Mouse (Mus musculus): ENCODE results near the gene Igsf3. TPM values are rescaled to one million over a fixed set of nuclear protein-coding genes. Genes with fewer than 3 reads are reported as not detected.

Gene Igsf3
- 76.9 and 80.0 TPM in 2 replicates for polyA plus RNA-seq (2015; fragmentation: Nextera tagmentation; extraction: Ambion mirVana)

DNA sequence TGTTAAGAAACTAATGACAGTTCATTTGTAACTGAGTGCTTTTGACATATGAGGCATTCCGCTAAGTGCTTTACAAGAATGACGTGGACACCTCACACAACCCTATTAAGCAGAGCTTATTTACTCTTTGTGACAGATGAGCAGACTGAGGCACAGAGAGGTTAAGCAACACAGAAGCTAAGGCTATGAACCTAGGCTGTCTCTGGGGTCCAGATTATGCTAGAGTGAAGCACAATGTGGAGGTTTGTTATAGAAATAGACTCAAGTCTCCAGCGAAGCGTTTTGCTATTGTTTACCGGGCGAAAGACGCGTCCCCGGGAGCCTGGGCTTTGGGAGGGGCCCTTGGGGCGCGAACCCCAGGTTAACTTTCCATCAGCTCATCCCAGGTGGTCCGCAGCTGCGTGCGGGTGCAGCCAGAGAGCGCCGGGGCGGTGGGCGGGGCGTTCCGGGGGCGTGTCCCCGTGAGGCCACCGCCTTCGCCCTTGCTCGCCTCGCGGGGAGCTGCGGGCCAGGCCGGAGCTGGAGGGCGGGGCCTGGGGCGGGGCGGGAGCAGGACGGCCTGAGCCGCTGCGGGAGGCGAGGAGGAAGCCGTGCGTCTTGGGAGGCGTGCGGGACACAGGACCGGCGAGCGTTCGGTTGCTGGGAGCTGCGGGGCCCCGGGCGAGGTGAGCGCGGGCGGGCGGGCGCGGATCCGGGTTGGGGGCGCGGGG is at the start of gene Igsf3:
Gene Igsf3 (plus strand): TSS at position 546 of the 710 bp plus-strand sequence.
- Histone ChIP-seq H3K36me3 (no peaks in the 10 kb centered on the region), H3K9ac (peak within 1 kb of the TSS; percentile 93), H3K4me1 (replicated peaks) (peaks cover 38% of the 10 kb centered on the region), H3K4me3 (peak within 1 kb of the TSS; percentile 89), H3K27me3 (no peaks in the 10 kb centered on the region), H3K9me3 (no peaks in the 10 kb centered on the region), H3K27ac (replicated peaks) (peak within 1 kb of the TSS; percentile 82), H3K4me2 (peak within 1 kb of the TSS; percentile 90)
- ATAC-seq (ENCODE audit: low read depth): peak; percentile 84
- 4% methylated on average over 51 of the region's 56 CpGs for WGBS

GRCm38 (mm10) chr3:101327248-101327647 is 49.6 kb upstream of the Igsf3 start:
- H3K27me3 ChIP-seq: no peaks in the 10 kb centered on the region
- no peak overlapping the region for H3K27ac ChIP-seq (replicated peaks)
- no peaks in the 10 kb centered on the region for H3K36me3 ChIP-seq
- no peaks in the 10 kb centered on the region for H3K9me3 ChIP-seq
- H3K4me2 ChIP-seq: no peak overlapping the region
- no peaks in the 10 kb centered on the region for H3K4me1 ChIP-seq (replicated peaks)
- H3K4me3 ChIP-seq: no peak overlapping the region
- 54% methylated on average over 2 of the region's 2 CpGs for WGBS
- no peak overlapping the region for H3K9ac ChIP-seq
- no peak for ATAC-seq (ENCODE audit: low read depth)

- Histone ChIP-seq H3K4me2 (no peak overlapping the region), H3K27ac (replicated peaks) (no peak overlapping the region), H3K4me1 (replicated peaks) (no peaks in the 10 kb centered on the region), H3K27me3 (no peaks in the 10 kb centered on the region), H3K4me3 (no peak overlapping the region), H3K9me3 (no peaks in the 10 kb centered on the region), H3K9ac (no peak overlapping the region), H3K36me3 (no peaks in the 10 kb centered on the region)
- ATAC-seq (ENCODE audit: low read depth): no peak
- WGBS: 89% methylated on average over 7 of the region's 7 CpGs
Measured at GRCm38 (mm10) chr3:101328617-101329016, 48.3 kb upstream of the Igsf3 start.

- peak; percentile 72 for ATAC-seq (ENCODE audit: low read depth)
- Histone ChIP-seq H3K9ac (no peak overlapping the region), H3K27ac (replicated peaks) (peak overlapping the region; percentile 63), H3K27me3 (no peaks in the 10 kb centered on the region), H3K4me3 (no peak overlapping the region), H3K4me2 (no peak overlapping the region), H3K9me3 (no peaks in the 10 kb centered on the region), H3K36me3 (no peaks in the 10 kb centered on the region), H3K4me1 (replicated peaks) (peaks cover 32% of the 10 kb centered on the region)
- 69% methylated on average over 9 of the region's 9 CpGs for WGBS
Measured at GRCm38 (mm10) chr3:101343199-101343924, 33.5 kb upstream of the Igsf3 start.

DNA sequence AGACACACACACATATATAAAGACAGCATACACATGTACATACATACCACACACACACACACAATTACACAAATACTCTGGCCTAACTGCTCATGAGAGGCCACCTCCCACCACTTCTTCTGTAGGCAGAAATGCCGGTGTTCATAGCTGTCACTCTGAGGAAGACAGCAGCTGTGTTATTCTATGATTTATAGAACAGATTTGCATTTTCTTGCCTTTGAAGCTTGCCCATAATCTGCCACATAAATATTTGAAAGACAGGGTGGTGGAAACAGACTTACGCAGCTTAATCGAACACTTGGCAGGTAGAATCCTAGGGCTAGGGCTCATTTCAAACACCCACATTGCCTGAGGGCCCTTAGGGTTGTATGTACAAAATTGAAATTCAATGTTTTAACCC is 32.6 kb upstream of the Igsf3 start:
- Histone ChIP-seq H3K4me1 (replicated peaks) (peaks cover 41% of the 10 kb centered on the region), H3K36me3 (no peaks in the 10 kb centered on the region), H3K27me3 (no peaks in the 10 kb centered on the region), H3K4me2 (no peak overlapping the region), H3K9ac (no peak overlapping the region), H3K4me3 (no peak overlapping the region), H3K9me3 (no peaks in the 10 kb centered on the region), H3K27ac (replicated peaks) (peak overlapping the region; percentile 63)
- WGBS: 47% methylated on average over 3 of the region's 3 CpGs
- no peak for ATAC-seq (ENCODE audit: low read depth)

GRCm38 (mm10) chr3:101345299-101345698 is 31.6 kb upstream of the Igsf3 start:
- H3K27me3 ChIP-seq: no peaks in the 10 kb centered on the region
- H3K9ac ChIP-seq: no peak overlapping the region
- ATAC-seq (ENCODE audit: low read depth): no peak
- H3K4me2 ChIP-seq: no peak overlapping the region
- 64% methylated on average over 6 of the region's 6 CpGs for WGBS
- H3K4me1 ChIP-seq (replicated peaks): peaks cover 48% of the 10 kb centered on the region
- no peaks in the 10 kb centered on the region for H3K9me3 ChIP-seq
- H3K27ac ChIP-seq (replicated peaks): no peak overlapping the region
- H3K4me3 ChIP-seq: no peak overlapping the region
- H3K36me3 ChIP-seq: no peaks in the 10 kb centered on the region

DNA sequence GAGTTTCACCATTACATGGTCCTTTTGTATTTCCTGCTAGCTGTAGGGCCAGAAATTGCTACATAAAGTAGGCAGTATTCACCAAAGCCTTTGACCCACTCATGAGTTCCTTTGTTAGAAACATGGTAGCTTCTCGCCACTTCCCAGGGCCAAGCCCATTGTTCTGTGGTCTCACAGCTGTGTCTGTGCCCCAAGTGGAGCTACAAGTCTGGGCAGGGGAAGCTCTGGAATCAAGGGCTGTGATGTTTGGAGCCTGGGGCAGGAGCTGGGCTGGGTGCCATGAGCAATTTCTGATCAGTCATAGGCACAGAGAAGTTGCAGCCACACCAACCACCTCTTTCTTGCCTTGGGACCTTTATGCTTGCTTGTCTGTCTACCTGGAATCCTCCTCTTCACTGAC is 30.1 kb upstream of the Igsf3 start:
- no peak overlapping the region for H3K27ac ChIP-seq (replicated peaks)
- no peaks in the 10 kb centered on the region for H3K9me3 ChIP-seq
- ATAC-seq (ENCODE audit: low read depth): no peak
- H3K4me2 ChIP-seq: no peak overlapping the region
- 57% methylated on average over 1 of the region's 1 CpGs for WGBS
- H3K9ac ChIP-seq: no peak overlapping the region
- H3K4me3 ChIP-seq: no peak overlapping the region
- H3K4me1 ChIP-seq (replicated peaks): peaks cover 55% of the 10 kb centered on the region
- H3K36me3 ChIP-seq: no peaks in the 10 kb centered on the region
- H3K27me3 ChIP-seq: no peaks in the 10 kb centered on the region

DNA sequence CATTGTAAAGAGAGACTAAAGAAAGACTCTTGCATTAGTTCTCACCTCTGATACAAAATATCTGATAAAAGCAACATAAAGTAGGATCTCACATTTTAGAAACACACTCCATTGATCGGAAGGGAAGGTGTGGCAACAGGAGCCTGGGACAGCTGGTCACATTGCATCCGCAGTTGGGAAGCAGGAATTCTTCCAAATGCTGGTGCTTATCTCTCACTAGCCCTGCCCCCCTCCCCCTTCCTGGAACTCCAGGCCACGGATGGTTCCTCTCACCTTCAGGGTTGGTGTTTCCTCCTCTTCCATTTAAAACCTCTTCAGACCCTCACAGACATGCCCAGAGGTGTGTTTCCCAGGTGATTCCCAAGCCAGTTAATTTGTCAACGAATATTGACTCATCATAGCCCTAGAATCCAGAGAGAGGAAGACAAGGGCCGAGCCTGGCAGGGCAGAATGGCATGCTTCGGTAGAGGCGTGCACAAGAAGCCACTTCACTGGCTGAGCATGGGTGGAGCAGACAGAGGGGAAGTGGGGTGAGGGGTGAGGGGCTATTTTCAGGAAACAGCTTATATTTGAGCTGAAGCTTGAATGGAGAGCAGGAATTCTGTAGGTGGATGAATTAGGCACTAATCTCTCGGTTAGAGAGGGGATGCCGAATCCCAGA is 28.3 kb upstream of the Igsf3 start:
- no peak overlapping the region for H3K4me3 ChIP-seq
- no peak for ATAC-seq (ENCODE audit: low read depth)
- peaks cover 52% of the 10 kb centered on the region for H3K4me1 ChIP-seq (replicated peaks)
- H3K36me3 ChIP-seq: no peaks in the 10 kb centered on the region
- H3K27ac ChIP-seq (replicated peaks): peak overlapping the region; percentile 89
- no peaks in the 10 kb centered on the region for H3K27me3 ChIP-seq
- H3K9me3 ChIP-seq: no peaks in the 10 kb centered on the region
- no peak overlapping the region for H3K9ac ChIP-seq
- WGBS: 72% methylated on average over 9 of the region's 9 CpGs
- H3K4me2 ChIP-seq: no peak overlapping the region

- peak overlapping the region; percentile 89 for H3K27ac ChIP-seq (replicated peaks)
- H3K36me3 ChIP-seq: no peaks in the 10 kb centered on the region
- peak; percentile 91 for ATAC-seq (ENCODE audit: low read depth)
- peaks cover 41% of the 10 kb centered on the region for H3K4me1 ChIP-seq (replicated peaks)
- H3K27me3 ChIP-seq: no peaks in the 10 kb centered on the region
- no peak overlapping the region for H3K9ac ChIP-seq
- no peak overlapping the region for H3K4me2 ChIP-seq
- no peak overlapping the region for H3K4me3 ChIP-seq
- WGBS: 25% methylated on average over 6 of the region's 6 CpGs
- no peaks in the 10 kb centered on the region for H3K9me3 ChIP-seq
Measured at GRCm38 (mm10) chr3:101349542-101350307, 27.2 kb upstream of the Igsf3 start.

GRCm38 (mm10) chr3:101350406-101350805 is 26.5 kb upstream of the Igsf3 start:
- peak; percentile 37 for ATAC-seq (ENCODE audit: low read depth)
- 28% methylated on average over 4 of the region's 4 CpGs for WGBS
- Histone ChIP-seq H3K27me3 (no peaks in the 10 kb centered on the region), H3K27ac (replicated peaks) (peak overlapping the region; percentile 89), H3K4me1 (replicated peaks) (peaks cover 39% of the 10 kb centered on the region), H3K4me3 (no peak overlapping the region), H3K4me2 (no peak overlapping the region), H3K9ac (0 out of 2 replicates have a peak overlapping the region, but pooled peaks have one; percentile 41), H3K36me3 (no peaks in the 10 kb centered on the region), H3K9me3 (no peaks in the 10 kb centered on the region)

DNA sequence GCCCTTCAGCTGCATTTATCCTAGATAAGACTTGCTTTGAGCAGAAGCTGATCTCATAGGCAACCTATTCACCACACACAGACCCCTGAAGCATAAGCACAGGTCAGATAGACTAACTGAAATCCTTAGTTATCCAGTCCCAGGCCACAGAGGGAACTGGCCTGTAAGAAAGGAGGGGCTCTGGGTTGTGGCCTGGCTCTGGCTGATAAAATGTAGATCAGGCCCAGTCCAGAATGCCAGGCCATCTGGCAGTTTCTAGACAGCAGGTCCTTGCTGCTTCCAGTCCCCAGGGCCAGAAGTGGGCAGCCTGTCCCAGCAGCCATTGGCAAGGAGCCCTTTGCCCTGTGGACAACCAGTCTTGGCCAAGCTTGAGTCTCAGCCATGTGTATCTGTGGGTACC is 22.4 kb upstream of the Igsf3 start:
- no peak for ATAC-seq (ENCODE audit: low read depth)
- Histone ChIP-seq H3K9ac (no peak overlapping the region), H3K27ac (replicated peaks) (no peak overlapping the region), H3K9me3 (no peaks in the 10 kb centered on the region), H3K4me1 (replicated peaks) (peaks cover 20% of the 10 kb centered on the region), H3K27me3 (no peaks in the 10 kb centered on the region), H3K36me3 (no peaks in the 10 kb centered on the region), H3K4me3 (no peak overlapping the region), H3K4me2 (no peak overlapping the region)

- Histone ChIP-seq H3K4me2 (no peak overlapping the region), H3K9me3 (no peaks in the 10 kb centered on the region), H3K36me3 (no peaks in the 10 kb centered on the region), H3K27ac (replicated peaks) (no peak overlapping the region), H3K4me1 (replicated peaks) (peaks cover 8% of the 10 kb centered on the region), H3K9ac (no peak overlapping the region), H3K27me3 (no peaks in the 10 kb centered on the region), H3K4me3 (no peak overlapping the region)
- 72% methylated on average over 5 of the region's 5 CpGs for WGBS
- no peak for ATAC-seq (ENCODE audit: low read depth)
Measured at GRCm38 (mm10) chr3:101355702-101356101, 21.2 kb upstream of the Igsf3 start.

Measured in neural tube, embryonic 13.5 days (tissue).